Mouse (Mus musculus) testis, adult 2 months (tissue): Measurements from ENCODE around the gene Plekhn1.

Experiments used
- CTCF ChIP-seq: fragments of 200-500 bp; IDR thresholded peaks from 2 replicates; pipeline ENCODE4 v1.5.1; 2012; ENCODE audit warnings: low read depth, mild to moderate bottlenecking, inconsistent platforms, low read length, moderate library complexity; ENCODE audit not compliant: control insufficient read depth, insufficient read depth, insufficient replicate concordance
- POLR2A ChIP-seq: fragments of 200-500 bp; IDR thresholded peaks from 2 replicates; pipeline ENCODE4 v1.6.1; 2012; ENCODE audit warnings: low read depth, mild to moderate bottlenecking, inconsistent platforms, low read length, moderate library complexity; ENCODE audit not compliant: control insufficient read depth

DNA sequence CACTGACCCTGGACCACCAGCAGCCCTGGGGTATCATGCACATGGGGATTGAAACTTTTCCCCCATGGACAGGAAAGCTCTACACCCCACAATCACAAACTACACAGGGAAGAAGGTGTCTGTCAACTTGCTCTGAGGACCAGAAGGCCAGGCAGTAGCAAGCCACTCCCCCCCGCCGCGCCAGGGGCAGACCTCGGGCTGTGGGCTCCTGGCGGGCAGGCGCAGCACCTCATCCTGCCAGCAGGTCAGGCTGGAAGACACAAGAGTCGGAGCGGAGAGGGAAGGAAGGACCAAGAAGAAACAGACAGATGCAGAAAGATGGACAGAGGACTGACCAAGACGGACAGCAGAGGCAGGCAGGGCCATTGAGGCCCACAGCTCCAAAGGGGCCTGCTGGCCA is 57.0 kb downstream of the Plekhn1 start:
- TF ChIP-seq POLR2A (no peak), CTCF (no peak)
